Mouse (Mus musculus) lung, postnatal 4 days (tissue): ENCODE results near the gene Usp1.

Source experiments
- DNase-seq, 2 experiments: peaks; one replicate each; pipeline ENCODE4 v3.0.0; 2021

Gene Usp1

DNA sequence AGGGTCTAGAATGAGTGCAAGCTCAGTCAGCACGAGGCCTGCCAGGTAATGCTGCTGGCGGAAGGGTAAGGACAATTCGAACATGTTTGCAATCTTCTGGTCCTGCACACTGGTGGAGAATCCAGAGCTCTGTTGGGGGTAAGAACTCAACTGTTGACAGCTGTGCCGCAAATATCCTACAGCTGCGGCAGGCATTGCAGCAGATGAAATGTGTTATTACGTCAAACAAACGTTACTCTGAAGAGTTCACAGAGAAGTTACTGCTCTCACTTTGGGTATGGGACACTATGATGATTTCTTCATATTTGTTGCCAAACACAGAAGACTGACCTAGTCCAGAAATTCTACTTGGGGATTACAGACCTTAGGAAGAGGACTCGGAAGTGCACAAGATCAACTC lies 61.1 kb downstream of the Usp1 start:
- peak in 1 of 2 experiments; percentile 26 for DNase-seq
